Mouse (Mus musculus): ENCODE data around the gene Exosc10.

Exosc10 gene

GRCm38 (mm10) chr4:148609805-148610204 is 51.6 kb downstream of the Exosc10 start:
- DNase-seq (ENCODE audit: low spot score): no peak

- no peak for DNase-seq (ENCODE audit: low spot score)
Observed at GRCm38 (mm10) chr4:148610631-148611364, 52.6 kb downstream of the Exosc10 start.

GRCm38 (mm10) chr4:148612557-148612956 is 54.3 kb downstream of the Exosc10 start:
- DNase-seq (ENCODE audit: low spot score): no peak

GRCm38 (mm10) chr4:148613738-148614137 is 55.5 kb downstream of the Exosc10 start:
- no peak for DNase-seq (ENCODE audit: low spot score)

GRCm38 (mm10) chr4:148619805-148620204 is 61.6 kb downstream of the Exosc10 start:
- DNase-seq (ENCODE audit: low spot score): no peak

- DNase-seq (ENCODE audit: low spot score): no peak
Observed at GRCm38 (mm10) chr4:148620718-148621117, 62.5 kb downstream of the Exosc10 start.

GRCm38 (mm10) chr4:148622485-148622884 is 64.3 kb downstream of the Exosc10 start:
- DNase-seq (ENCODE audit: low spot score): no peak

- no peak for DNase-seq (ENCODE audit: low spot score)
Observed at GRCm38 (mm10) chr4:148623609-148624008, 65.4 kb downstream of the Exosc10 start.

- no peak for DNase-seq (ENCODE audit: low spot score)
Observed at GRCm38 (mm10) chr4:148625010-148625409, 66.8 kb downstream of the Exosc10 start.

- DNase-seq (ENCODE audit: low spot score): no peak
Observed at GRCm38 (mm10) chr4:148625756-148626622, 67.8 kb downstream of the Exosc10 start.

GRCm38 (mm10) chr4:148626623-148627185 is 68.5 kb downstream of the Exosc10 start, which contains the start of gene Tardbp:
Tardbp (minus strand) TSS chr4:148627019.
- peak; percentile 93 for DNase-seq (ENCODE audit: low spot score)

- DNase-seq (ENCODE audit: low spot score): no peak
Observed at GRCm38 (mm10) chr4:148627246-148627645, 69.0 kb downstream of the Exosc10 start.

Data from yolk sac, embryonic 10.5 days (tissue).